Mouse (Mus musculus) stomach, embryonic 16.5 days (tissue): ENCODE data around the gene B2m. TPM values are rescaled to one million over a fixed set of nuclear protein-coding genes. Genes with fewer than 3 reads are reported as not detected.
"Not testable (repeated sequence)": the region's sequence is repeated elsewhere in the genome, so short reads cannot be mapped to it uniquely, and the experiment has no call there.

Source experiments
- ATAC-seq: fragments of 200-750 bp; cut with Nextera tagmentation; 2 replicates; pipeline ENCODE4 v1.8.0; 2017; ENCODE audit warnings: moderate number of reproducible peaks, moderate TSS enrichment; ENCODE audit not compliant: insufficient read depth, low FRiP score
- H3K27ac ChIP-seq: fragments of 300-500 bp; sonication (generic); 2 replicates; pipeline ENCODE4 v1.5.1; 2014; ENCODE audit warnings: low read length
- H3K27me3 ChIP-seq: fragments of 300-500 bp; sonication (generic); 2 replicates; pipeline ENCODE4 v1.6.1; 2014; ENCODE audit warnings: low read length, control low read depth, mixed read lengths; ENCODE audit not compliant: control insufficient read depth, insufficient read depth
- H3K36me3 ChIP-seq: fragments of 300-500 bp; sonication (generic); 2 replicates; pipeline ENCODE4 v1.6.1; 2014; ENCODE audit warnings: low read length; ENCODE audit not compliant: control insufficient read depth, insufficient read depth
- H3K4me1 ChIP-seq: fragments of 300-500 bp; sonication (generic); 2 replicates; pipeline ENCODE4 v1.6.1; 2014; ENCODE audit warnings: low read length, control low read depth, mixed read lengths; ENCODE audit not compliant: control insufficient read depth, insufficient read depth
- H3K4me2 ChIP-seq: fragments of 300-500 bp; sonication (generic); 2 replicates; pipeline ENCODE4 v1.6.1; 2014; ENCODE audit warnings: low read depth, low read length, mixed read lengths
- H3K4me3 ChIP-seq: fragments of 300-500 bp; sonication (generic); replicated peaks from 2 replicates; pipeline ENCODE4 v1.5.1; 2014; ENCODE audit warnings: mild to moderate bottlenecking, low read length
- H3K9ac ChIP-seq: fragments of 300-500 bp; sonication (generic); 2 replicates; pipeline ENCODE4 v1.6.1; 2014; ENCODE audit warnings: low read length
- H3K9me3 ChIP-seq: fragments of 300-500 bp; sonication (generic); replicated peaks from 2 replicates; pipeline ENCODE4 v1.6.1; 2016; ENCODE audit warnings: low read length, control low read depth; ENCODE audit not compliant: control insufficient read depth
- WGBS: fragments of 180-500 bp; shearing (Covaris S2); extraction: QIAGEN DNeasy Blood & Tissue Kit; methylation state at CpG from one replicate; pipeline ENCODE4 v1.1.7; 2014; 5-methylcytosine and 5-hydroxymethylcytosine counted together
- polyA plus RNA-seq: library from polyadenylated mRNA; unstranded; fragments of >200 nt; fragmentation: Nextera tagmentation; extraction: Ambion mirVana; gene quantifications from 2 replicates; pipeline ENCODE4 v1.2.1, GENCODE M21; 2015

The B2m gene
- 368 and 395 TPM in 2 replicates for polyA plus RNA-seq

- Histone ChIP-seq H3K27ac (peak within 1 kb of the TSS; percentile 81), H3K4me2 (peak within 1 kb of the TSS; percentile 67), H3K9me3 (no peaks in the 10 kb centered on the region), H3K4me1 (0 out of 2 replicates have a peak, but pooled peaks cover 6% of the 10 kb centered on the region), H3K9ac (peak within 1 kb of the TSS; percentile 86), H3K36me3 (no peaks in the 10 kb centered on the region), H3K4me3 (peak within 1 kb of the TSS; percentile 85), H3K27me3 (no peaks in the 10 kb centered on the region)
- peak; percentile 98 for ATAC-seq
- WGBS, result under 1% methylated on average over 40 of the region's 40 CpGs
Observed at GRCm38 (mm10) chr2:122147508-122148241, at the start of gene B2m. Gene B2m, plus strand, starts transcription at chr2:122147686.

- not testable (repeated sequence) for H3K4me1 ChIP-seq, ATAC-seq, H3K27me3 ChIP-seq, H3K9me3 ChIP-seq, H3K27ac ChIP-seq, H3K4me3 ChIP-seq, H3K9ac ChIP-seq, H3K4me2 ChIP-seq
- whole genome bisulfite sequencing, result 72% methylated on average over 5 of the region's 5 CpGs
- H3K36me3 ChIP-seq, result peaks cover 15% of the 10 kb centered on the region
Observed at GRCm38 (mm10) chr2:122097686-122098085, 49.8 kb upstream of the B2m start.

- no peak overlapping the region for H3K9ac ChIP-seq
- no peaks in the 10 kb centered on the region for H3K4me1 ChIP-seq
- H3K36me3 ChIP-seq, result peaks cover 10% of the 10 kb centered on the region
- H3K4me2 ChIP-seq, result no peak overlapping the region
- H3K27me3 ChIP-seq, result no peaks in the 10 kb centered on the region
- no peak overlapping the region for H3K4me3 ChIP-seq
- no peak for ATAC-seq
- H3K27ac ChIP-seq, result no peak overlapping the region
- H3K9me3 ChIP-seq, result no peaks in the 10 kb centered on the region
Observed at GRCm38 (mm10) chr2:122102070-122102469, 45.4 kb upstream of the B2m start.

- Histone ChIP-seq H3K27me3 (no peaks in the 10 kb centered on the region), H3K4me3 (no peak overlapping the region), H3K4me1 (peaks cover 3% of the 10 kb centered on the region), H3K9ac (no peak overlapping the region), H3K4me2 (no peak overlapping the region), H3K9me3 (no peaks in the 10 kb centered on the region), H3K27ac (no peak overlapping the region), H3K36me3 (peaks cover 14% of the 10 kb centered on the region; the same call in 1 of the 2 replicates)
- ATAC-seq, result no peak
- WGBS, result 76% methylated on average over 14 of the region's 14 CpGs
Observed at GRCm38 (mm10) chr2:122108101-122108500, 39.4 kb upstream of the B2m start.

- Histone ChIP-seq H3K9ac (no peak overlapping the region), H3K27ac (peak overlapping the region; percentile 38; the same call in 1 of the 2 replicates), H3K27me3 (no peaks in the 10 kb centered on the region), H3K4me3 (no peak overlapping the region), H3K9me3 (no peaks in the 10 kb centered on the region), H3K4me2 (no peak overlapping the region), H3K4me1 (peaks cover 3% of the 10 kb centered on the region), H3K36me3 (peaks cover 14% of the 10 kb centered on the region; the same call in 1 of the 2 replicates)
- no peak for ATAC-seq
- WGBS, result 53% methylated on average over 4 of the region's 4 CpGs
Observed at GRCm38 (mm10) chr2:122109714-122110113, 37.8 kb upstream of the B2m start.

GRCm38 (mm10) chr2:122116888-122117287 lies 30.6 kb upstream of the B2m start:
- peak overlapping the region; percentile 70 for H3K4me2 ChIP-seq
- H3K27me3 ChIP-seq, result no peaks in the 10 kb centered on the region
- no peak overlapping the region for H3K9ac ChIP-seq
- no peak overlapping the region for H3K27ac ChIP-seq
- no peak overlapping the region for H3K4me3 ChIP-seq
- peaks cover 4% of the 10 kb centered on the region; the same call in 1 of the 2 replicates for H3K4me1 ChIP-seq
- peaks cover 1% of the 10 kb centered on the region; the same call in 1 of the 2 replicates for H3K36me3 ChIP-seq
- WGBS, result 82% methylated on average over 2 of the region's 2 CpGs
- no peak for ATAC-seq
- no peaks in the 10 kb centered on the region for H3K9me3 ChIP-seq

- peaks cover 4% of the 10 kb centered on the region; the same call in 1 of the 2 replicates for H3K4me1 ChIP-seq
- H3K9ac ChIP-seq, result peak within 1 kb of the TSS; percentile 94
- no peaks in the 10 kb centered on the region for H3K9me3 ChIP-seq
- H3K27ac ChIP-seq, result peak within 1 kb of the TSS; percentile 98
- peak within 1 kb of the TSS; percentile 80 for H3K4me3 ChIP-seq
- peak within 1 kb of the TSS; percentile 70 for H3K4me2 ChIP-seq
- no peaks in the 10 kb centered on the region for H3K36me3 ChIP-seq
- WGBS, result under 1% methylated on average over 47 of the region's 47 CpGs
- peak; percentile 99 for ATAC-seq
- H3K27me3 ChIP-seq, result no peaks in the 10 kb centered on the region
Observed at GRCm38 (mm10) chr2:122117961-122118958, 29.2 kb upstream of the B2m start, which contains the start of gene Spg11. Gene Spg11, minus strand, starts transcription at chr2:122118386.

GRCm38 (mm10) chr2:122125680-122126572 lies 21.6 kb upstream of the B2m start:
- H3K4me2 ChIP-seq, result no peak overlapping the region
- H3K4me1 ChIP-seq, result no peaks in the 10 kb centered on the region
- no peak overlapping the region for H3K9ac ChIP-seq
- no peak for ATAC-seq
- no peaks in the 10 kb centered on the region for H3K27me3 ChIP-seq
- H3K4me3 ChIP-seq, result no peak overlapping the region
- WGBS, result 43% methylated on average over 12 of the region's 12 CpGs
- H3K9me3 ChIP-seq, result no peaks in the 10 kb centered on the region
- no peak overlapping the region for H3K27ac ChIP-seq
- no peaks in the 10 kb centered on the region for H3K36me3 ChIP-seq
